Mouse (Mus musculus) embryonic facial prominence, embryonic 15.5 days (tissue): ENCODE data around the gene Fsip1. TPM values are rescaled to one million over a fixed set of nuclear protein-coding genes. Genes with fewer than 3 reads are reported as not detected.

Experiments
- ATAC-seq: fragments of 200-750 bp; cut with Nextera tagmentation; 2 replicates; pipeline ENCODE4 v1.8.0; 2017; ENCODE audit warnings: low read depth, moderate TSS enrichment; ENCODE audit not compliant: insufficient number of reproducible peaks, low FRiP score, low TSS enrichment
- H3K27ac ChIP-seq: fragments of 300-500 bp; sonication (generic); replicated peaks from 2 replicates; pipeline ENCODE4 v1.5.1; 2015; ENCODE audit warnings: mild to moderate bottlenecking, inconsistent platforms
- H3K27me3 ChIP-seq: fragments of 300-500 bp; sonication (generic); 2 replicates; pipeline ENCODE4 v1.6.1; 2015; ENCODE audit warnings: inconsistent platforms
- H3K36me3 ChIP-seq: fragments of 300-500 bp; sonication (generic); 2 replicates; pipeline ENCODE4 v1.6.1; 2015; ENCODE audit warnings: mild to moderate bottlenecking, inconsistent platforms
- H3K4me1 ChIP-seq: fragments of 300-500 bp; sonication (generic); 2 replicates; pipeline ENCODE4 v1.6.1; 2015; ENCODE audit warnings: inconsistent platforms
- H3K4me2 ChIP-seq: fragments of 300-500 bp; sonication (generic); replicated peaks from 2 replicates; pipeline ENCODE4 v1.6.1; 2015; ENCODE audit warnings: mild to moderate bottlenecking, inconsistent platforms
- H3K4me3 ChIP-seq: fragments of 300-500 bp; sonication (generic); replicated peaks from 2 replicates; pipeline ENCODE4 v1.5.1; 2015; ENCODE audit warnings: mild to moderate bottlenecking, inconsistent platforms
- H3K9ac ChIP-seq: fragments of 300-500 bp; sonication (generic); 2 replicates; pipeline ENCODE4 v1.6.1; 2015; ENCODE audit warnings: inconsistent platforms
- H3K9me3 ChIP-seq: fragments of 300-500 bp; sonication (generic); replicated peaks from 2 replicates; pipeline ENCODE4 v1.6.1; 2016; ENCODE audit warnings: inconsistent platforms
- WGBS: fragments of 180-500 bp; shearing (Covaris S2); methylation state at CpG from one replicate; pipeline ENCODE4 v1.1.7; 2015; 5-methylcytosine and 5-hydroxymethylcytosine counted together
- polyA plus RNA-seq: library from polyadenylated mRNA; unstranded; fragments of >200 nt; fragmentation: Nextera tagmentation; extraction: Ambion mirVana; gene quantifications from 2 replicates; pipeline ENCODE4 v1.2.1, GENCODE M21; 2015

The Fsip1 gene
- polyA plus RNA-seq, 1 experiment from 2014 or later: 2.6 TPM

DNA sequence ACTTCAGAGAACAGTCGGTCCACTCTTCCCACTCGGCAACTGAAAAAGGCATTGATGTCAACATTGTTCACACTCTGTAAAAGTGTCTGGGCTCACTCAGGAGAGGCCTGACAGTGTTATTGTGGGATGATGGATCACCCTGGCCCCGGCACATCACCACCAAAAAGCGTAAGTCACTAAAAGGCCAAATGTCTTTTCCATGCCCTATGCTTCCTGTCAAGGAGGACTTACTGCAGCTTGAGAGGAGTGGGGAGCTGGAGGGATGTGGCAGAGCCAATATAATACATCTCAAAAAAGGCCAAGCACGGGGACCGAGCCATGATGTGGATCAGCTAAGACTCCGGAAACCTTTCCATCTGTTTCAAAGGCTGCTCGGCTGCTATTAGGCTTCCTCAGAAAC, 2.2 kb downstream of the Fsip1 start:
- H3K27me3 ChIP-seq: no peaks in the 10 kb centered on the region
- H3K9ac ChIP-seq: no peak overlapping the region
- no peak overlapping the region for H3K4me3 ChIP-seq
- H3K4me1 ChIP-seq: peaks cover 5% of the 10 kb centered on the region; the same call in 1 of the 2 replicates
- no peak overlapping the region for H3K27ac ChIP-seq
- no peaks in the 10 kb centered on the region for H3K9me3 ChIP-seq
- WGBS: 73% methylated on average over 8 of the region's 8 CpGs
- H3K36me3 ChIP-seq: no peaks in the 10 kb centered on the region
- no peak overlapping the region for H3K4me2 ChIP-seq
- ATAC-seq: no peak

- 59% methylated on average over 12 of the region's 12 CpGs for WGBS
- no peaks in the 10 kb centered on the region for H3K36me3 ChIP-seq
- H3K27me3 ChIP-seq: no peaks in the 10 kb centered on the region
- H3K9me3 ChIP-seq: no peaks in the 10 kb centered on the region
- H3K27ac ChIP-seq: no peak overlapping the region
- H3K9ac ChIP-seq: no peak overlapping the region
- no peaks in the 10 kb centered on the region for H3K4me1 ChIP-seq
- H3K4me3 ChIP-seq: no peak overlapping the region
- no peak overlapping the region for H3K4me2 ChIP-seq
- ATAC-seq: no peak
These were observed 7.8 kb downstream of the Fsip1 start for GRCm38 (mm10) chr2:118248966-118249365.

DNA sequence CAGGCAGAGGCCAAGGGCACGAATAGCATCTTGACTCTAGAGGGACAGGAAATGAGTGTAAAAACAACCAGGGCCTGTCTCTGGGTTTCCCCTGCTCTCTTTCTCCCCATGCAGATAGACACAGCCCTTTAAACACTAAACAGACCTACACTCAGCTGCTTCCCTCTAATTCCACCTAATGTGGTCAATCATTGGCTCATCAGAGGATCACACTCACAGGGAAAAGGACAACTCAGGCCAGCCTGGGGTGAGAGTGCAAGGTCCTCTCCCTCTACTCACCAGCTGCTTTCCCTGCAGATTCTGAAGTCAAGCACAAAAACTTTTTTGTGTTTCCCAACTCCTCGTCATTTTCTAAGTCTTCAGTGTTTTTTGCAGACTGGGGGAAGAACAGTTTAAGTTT, 8.8 kb downstream of the Fsip1 start:
- whole genome bisulfite sequencing: 42% methylated on average over 2 of the region's 2 CpGs
- no peak for ATAC-seq
- Histone ChIP-seq H3K9ac (no peak overlapping the region), H3K36me3 (no peaks in the 10 kb centered on the region), H3K27ac (no peak overlapping the region), H3K4me3 (no peak overlapping the region), H3K4me1 (no peaks in the 10 kb centered on the region), H3K9me3 (no peaks in the 10 kb centered on the region), H3K4me2 (no peak overlapping the region), H3K27me3 (no peaks in the 10 kb centered on the region)

DNA sequence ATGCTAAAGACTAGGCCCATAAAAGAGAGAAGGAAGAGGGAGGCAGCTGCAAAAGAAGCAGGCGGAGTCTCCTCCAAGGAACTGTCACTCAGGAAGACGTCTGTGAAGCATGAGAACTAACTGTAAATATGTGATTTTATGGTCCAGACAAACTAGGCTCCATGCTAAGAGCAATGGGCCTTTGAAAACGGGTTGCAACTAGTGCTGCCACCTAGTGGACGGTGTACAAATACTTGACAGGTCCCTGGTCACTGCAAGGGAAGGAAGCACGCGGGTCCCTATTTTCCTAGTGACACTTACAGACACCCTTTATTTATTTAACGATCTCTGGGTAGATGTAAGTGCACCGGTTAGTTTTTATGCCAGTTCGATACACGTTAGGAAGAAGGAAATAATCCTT, 10.9 kb downstream of the Fsip1 start:
- no peak overlapping the region for H3K27ac ChIP-seq
- H3K27me3 ChIP-seq: no peaks in the 10 kb centered on the region
- H3K4me3 ChIP-seq: no peak overlapping the region
- no peaks in the 10 kb centered on the region for H3K9me3 ChIP-seq
- no peak overlapping the region for H3K4me2 ChIP-seq
- no peak overlapping the region for H3K9ac ChIP-seq
- ATAC-seq: 0 out of 2 replicates have a peak, but pooled peaks have one; percentile 19
- WGBS: 12% methylated on average over 10 of the region's 10 CpGs
- H3K4me1 ChIP-seq: no peaks in the 10 kb centered on the region
- H3K36me3 ChIP-seq: no peaks in the 10 kb centered on the region

DNA sequence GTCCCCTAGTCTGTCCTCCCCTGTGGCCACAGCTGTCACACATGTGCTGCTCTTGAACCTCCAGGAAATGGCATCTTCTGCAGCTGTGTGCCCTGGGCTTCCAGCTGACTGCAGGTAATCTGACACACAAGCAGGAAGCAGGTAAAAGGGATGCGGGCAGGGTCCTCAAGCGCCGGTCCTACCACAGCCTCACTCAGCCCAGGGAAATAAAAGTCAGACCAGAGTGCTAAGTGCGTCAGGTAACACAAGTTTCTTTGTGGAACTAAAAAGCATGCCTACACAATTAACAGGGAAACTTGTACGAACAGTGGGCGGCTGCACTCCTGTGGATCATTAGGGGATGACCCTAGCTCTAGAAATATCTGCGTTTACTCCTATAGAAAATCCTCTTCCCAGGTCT, 20.6 kb downstream of the Fsip1 start:
- Histone ChIP-seq H3K27ac (no peak overlapping the region), H3K36me3 (no peaks in the 10 kb centered on the region), H3K27me3 (no peaks in the 10 kb centered on the region), H3K9ac (no peak overlapping the region), H3K9me3 (no peaks in the 10 kb centered on the region), H3K4me1 (peaks cover 9% of the 10 kb centered on the region; the same call in 1 of the 2 replicates), H3K4me3 (no peak overlapping the region), H3K4me2 (no peak overlapping the region)
- WGBS: 44% methylated on average over 7 of the region's 7 CpGs
- ATAC-seq: no peak

DNA sequence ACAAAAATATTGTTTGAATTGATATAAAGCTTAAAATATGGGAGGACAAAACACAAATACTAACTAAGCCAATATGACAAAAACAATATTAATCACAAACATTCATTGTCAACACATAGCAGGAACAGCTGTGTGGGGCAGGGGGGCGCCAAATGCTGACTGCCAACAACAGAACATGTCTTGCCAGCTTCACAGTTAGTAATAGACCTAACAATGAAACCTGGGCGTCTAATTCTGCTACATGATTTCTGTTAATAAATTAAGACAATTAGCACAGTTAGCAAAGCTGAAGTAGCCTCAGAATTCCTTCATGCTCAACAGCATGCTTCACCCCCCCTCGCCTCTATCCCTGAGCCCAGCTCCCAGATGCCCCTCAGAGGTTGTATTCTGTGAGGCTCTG, 21.2 kb downstream of the Fsip1 start:
- 52% methylated on average over 3 of the region's 3 CpGs for WGBS
- H3K9me3 ChIP-seq: no peaks in the 10 kb centered on the region
- H3K4me3 ChIP-seq: no peak overlapping the region
- no peak overlapping the region for H3K9ac ChIP-seq
- H3K27ac ChIP-seq: no peak overlapping the region
- no peaks in the 10 kb centered on the region for H3K36me3 ChIP-seq
- no peaks in the 10 kb centered on the region for H3K27me3 ChIP-seq
- H3K4me2 ChIP-seq: no peak overlapping the region
- H3K4me1 ChIP-seq: peaks cover 9% of the 10 kb centered on the region; the same call in 1 of the 2 replicates
- no peak for ATAC-seq

DNA sequence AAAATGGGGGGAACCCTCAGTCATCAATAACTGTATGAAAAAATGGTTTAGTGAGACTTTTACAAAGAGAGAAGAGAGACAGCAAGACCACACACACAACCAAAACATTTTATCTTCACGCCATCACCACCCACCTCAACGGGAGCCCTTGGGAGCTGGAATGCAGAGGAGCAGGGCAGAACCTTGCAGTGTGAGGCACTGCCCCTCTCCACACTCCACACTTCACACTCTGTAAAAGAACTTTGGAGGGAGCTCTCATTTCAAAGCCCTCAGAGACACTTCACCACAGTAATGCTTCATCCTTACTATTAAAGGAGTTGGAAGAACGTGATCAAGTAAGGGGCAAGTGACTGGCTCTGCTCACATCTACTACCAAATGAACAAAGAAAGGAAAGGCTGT, 26.2 kb downstream of the Fsip1 start:
- Histone ChIP-seq H3K4me1 (0 out of 2 replicates have a peak, but pooled peaks cover under 1% of the 10 kb centered on the region), H3K4me2 (no peak overlapping the region), H3K9ac (no peak overlapping the region), H3K27me3 (no peaks in the 10 kb centered on the region), H3K27ac (no peak overlapping the region), H3K9me3 (no peaks in the 10 kb centered on the region), H3K36me3 (no peaks in the 10 kb centered on the region), H3K4me3 (no peak overlapping the region)
- 70% methylated on average over 3 of the region's 3 CpGs for WGBS
- no peak for ATAC-seq

- no peak overlapping the region for H3K9ac ChIP-seq
- no peaks in the 10 kb centered on the region for H3K9me3 ChIP-seq
- peaks cover 9% of the 10 kb centered on the region; the same call in 1 of the 2 replicates for H3K4me1 ChIP-seq
- 81% methylated on average over 4 of the region's 4 CpGs for WGBS
- H3K4me2 ChIP-seq: no peak overlapping the region
- no peak for ATAC-seq
- H3K27me3 ChIP-seq: no peaks in the 10 kb centered on the region
- no peak overlapping the region for H3K27ac ChIP-seq
- H3K36me3 ChIP-seq: no peaks in the 10 kb centered on the region
- no peak overlapping the region for H3K4me3 ChIP-seq
These were observed 28.2 kb downstream of the Fsip1 start for GRCm38 (mm10) chr2:118228486-118229079.

DNA sequence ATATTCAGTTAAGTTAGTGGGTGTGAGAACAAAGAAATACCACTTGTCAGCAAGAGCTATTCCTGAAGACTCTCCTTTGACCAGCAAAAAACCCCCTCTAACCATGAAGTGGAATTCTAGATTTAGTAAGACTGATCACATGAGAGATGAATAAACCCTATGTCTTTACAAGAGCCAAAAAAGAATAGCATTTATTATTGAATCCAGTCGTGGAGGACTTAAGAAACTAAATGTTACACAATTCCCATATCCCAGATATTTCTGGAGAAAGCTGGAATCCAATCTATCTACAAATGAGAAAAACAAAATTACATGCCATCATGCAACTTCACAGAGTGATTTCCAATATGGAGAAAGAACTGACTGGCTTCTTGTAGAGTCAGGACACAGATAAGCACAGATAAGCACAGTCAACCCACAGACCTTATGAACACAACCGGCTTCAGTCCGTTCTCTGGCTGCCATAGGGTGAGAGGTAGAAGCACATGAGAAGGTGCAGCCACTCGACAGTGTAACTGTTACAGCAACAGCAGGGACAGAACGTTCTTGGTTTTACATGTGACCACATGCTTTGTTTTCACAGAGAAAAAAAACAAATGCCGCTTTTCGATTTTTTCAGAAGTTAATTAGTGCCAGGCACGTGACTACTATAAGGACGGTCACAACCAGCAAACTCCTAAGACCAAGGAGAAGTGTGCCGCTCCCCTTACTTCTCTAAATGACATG, 31.3 kb downstream of the Fsip1 start:
- H3K4me1 ChIP-seq: peaks cover 9% of the 10 kb centered on the region; the same call in 1 of the 2 replicates
- H3K9me3 ChIP-seq: no peaks in the 10 kb centered on the region
- no peak for ATAC-seq
- H3K27ac ChIP-seq: peak overlapping the region; percentile 55; the same call in 1 of the 2 replicates
- 55% methylated on average over 10 of the region's 10 CpGs for WGBS
- H3K4me2 ChIP-seq: no peak overlapping the region
- H3K36me3 ChIP-seq: no peaks in the 10 kb centered on the region
- H3K27me3 ChIP-seq: no peaks in the 10 kb centered on the region
- H3K9ac ChIP-seq: no peak overlapping the region
- H3K4me3 ChIP-seq: no peak overlapping the region

- Histone ChIP-seq H3K36me3 (no peaks in the 10 kb centered on the region), H3K27ac (no peak overlapping the region), H3K4me3 (no peak overlapping the region), H3K4me1 (no peaks in the 10 kb centered on the region), H3K27me3 (no peaks in the 10 kb centered on the region), H3K9ac (no peak overlapping the region), H3K4me2 (no peak overlapping the region), H3K9me3 (no peaks in the 10 kb centered on the region)
- 69% methylated on average over 4 of the region's 4 CpGs for WGBS
- no peak for ATAC-seq
These were observed 38.7 kb downstream of the Fsip1 start for GRCm38 (mm10) chr2:118217993-118218595.

DNA sequence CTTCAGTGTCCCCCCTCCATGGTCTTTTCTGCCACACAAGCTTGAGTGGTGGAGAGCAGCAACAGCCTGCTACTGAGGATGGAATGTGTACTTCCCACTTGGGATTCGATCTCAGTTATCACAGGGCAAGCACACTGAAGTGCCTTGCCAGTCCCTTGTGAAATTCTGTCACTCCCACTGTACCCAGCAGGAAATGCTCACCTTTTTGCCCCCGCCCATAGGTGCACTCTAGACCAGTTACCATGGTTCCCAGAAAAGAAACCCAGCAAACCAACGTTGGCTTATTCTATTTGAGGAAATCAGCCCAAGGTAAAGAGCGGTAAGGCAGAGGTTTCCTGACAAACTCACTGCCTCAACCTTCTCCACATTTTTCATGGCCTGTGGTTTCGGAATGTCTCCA, 47.1 kb downstream of the Fsip1 start:
- Histone ChIP-seq H3K9ac (no peak overlapping the region), H3K4me3 (no peak overlapping the region), H3K9me3 (no peaks in the 10 kb centered on the region), H3K4me1 (0 out of 2 replicates have a peak, but pooled peaks cover 3% of the 10 kb centered on the region), H3K27me3 (no peaks in the 10 kb centered on the region), H3K27ac (no peak overlapping the region), H3K4me2 (no peak overlapping the region), H3K36me3 (no peaks in the 10 kb centered on the region)
- ATAC-seq: no peak
- 73% methylated on average over 5 of the region's 5 CpGs for WGBS
